Mouse (Mus musculus) MEL (cell line): ENCODE data around the gene Gpam. TPM values are rescaled to one million over a fixed set of nuclear protein-coding genes. Genes with fewer than 3 reads are reported as not detected.

Source experiments
- DNase-seq: peaks from one replicate; pipeline ENCODE4 v3.0.0; 2011; ENCODE audit warnings: low read depth, low spot score
- H3K27ac ChIP-seq: 2 replicates; pipeline ENCODE4 v1.5.1; 2012; ENCODE audit warnings: low read depth, mild to moderate bottlenecking, control low read depth, low read length, moderate library complexity; ENCODE audit not compliant: control insufficient read depth
- H3K27me3 ChIP-seq, 2 experiments: fragments of 150-350 bp in 1 of 2; sonication (generic) in 1 of 2; 2 replicates each; pipeline ENCODE4 v1.6.1; 2012; ENCODE audit warnings: low read length in 2 of 2, mild to moderate bottlenecking in 2 of 2, improper control_type of control experiment in 1 of 2, moderate library complexity in 1 of 2; ENCODE audit not compliant: insufficient read depth in 2 of 2, control insufficient read depth in 1 of 2
- H3K36me3 ChIP-seq, 2 experiments: 2 replicates each; pipeline ENCODE4 v1.6.1; 2012 to 2014; ENCODE audit warnings: low read length in 2 of 2, improper control_type of control experiment in 1 of 2, inconsistent platforms in 1 of 2, mild to moderate bottlenecking in 1 of 2; ENCODE audit not compliant: insufficient read depth in 2 of 2, control insufficient read depth in 1 of 2
- H3K4me1 ChIP-seq, 2 experiments: fragments of 150-350 bp in 1 of 2; sonication (generic) in 1 of 2; 2 replicates each; pipeline ENCODE4 v1.6.1; 2012; ENCODE audit warnings: low read length in 2 of 2, improper control_type of control experiment in 1 of 2, mild to moderate bottlenecking in 1 of 2; ENCODE audit not compliant: insufficient read depth in 2 of 2, control insufficient read depth in 1 of 2
- H3K4me3 ChIP-seq, 2 experiments: fragments of 150-350 bp in 1 of 2; sonication (generic) in 1 of 2; 2 replicates each; pipeline ENCODE4 v1.5.1; 2012; ENCODE audit warnings: low read depth in 2 of 2, low read length in 2 of 2, mild to moderate bottlenecking in 2 of 2, moderate library complexity in 2 of 2, control low read depth in 1 of 2, improper control_type of control experiment in 1 of 2; ENCODE audit not compliant: control insufficient read depth in 1 of 2, insufficient read depth in 1 of 2
- H3K79me2 ChIP-seq: 2 replicates; pipeline ENCODE4 v1.6.1; 2012; ENCODE audit warnings: mild to moderate bottlenecking, low read length, moderate library complexity; ENCODE audit not compliant: control insufficient read depth, poor library complexity, insufficient read depth
- H3K9ac ChIP-seq: 2 replicates; pipeline ENCODE4 v1.6.1; 2012; ENCODE audit warnings: low read depth, mild to moderate bottlenecking, control low read depth, low read length, moderate library complexity; ENCODE audit not compliant: control insufficient read depth, poor library complexity, severe bottlenecking
- H3K9me3 ChIP-seq: fragments of 150-350 bp; sonication (generic); replicated peaks from 2 replicates; pipeline ENCODE4 v1.6.1; 2012; ENCODE audit warnings: mild to moderate bottlenecking, low read length, improper control_type of control experiment, moderate library complexity; ENCODE audit not compliant: insufficient read depth
- BHLHE40 ChIP-seq: IDR thresholded peaks from 2 replicates; pipeline ENCODE4 v1.6.1; 2012; ENCODE audit warnings: low read depth, mild to moderate bottlenecking, inconsistent platforms, low read length, improper control_type of control experiment, borderline replicate concordance
- CTCF ChIP-seq, 3 experiments: IDR thresholded peaks in 2 of 3; conservative IDR thresholded peaks in 1 of 3; 2 replicates each; pipeline ENCODE4 v1.5.1; 2011 to 2012; ENCODE audit warnings: low read length in 3 of 3, low read depth in 2 of 3, mild to moderate bottlenecking in 2 of 3, improper control_type of control experiment in 1 of 3, inconsistent platforms in 1 of 3, mixed read lengths in 1 of 3, moderate library complexity in 1 of 3; ENCODE audit not compliant: control insufficient read depth in 1 of 3, insufficient read depth in 1 of 3, poor library complexity in 1 of 3, severe bottlenecking in 1 of 3
- E2F4 ChIP-seq: IDR thresholded peaks from 2 replicates; pipeline ENCODE4 v1.6.1; 2011; ENCODE audit warnings: low read depth, low read length, improper control_type of control experiment, borderline replicate concordance
- EP300 ChIP-seq, 2 experiments: IDR thresholded peaks; 2 replicates each; pipeline ENCODE4 v1.6.1; 2011; ENCODE audit warnings: improper control_type of control experiment in 2 of 2, low read length in 2 of 2, low read depth in 1 of 2, mild to moderate bottlenecking in 1 of 2
- ETS1 ChIP-seq: IDR thresholded peaks from 2 replicates; pipeline ENCODE4 v1.6.1; 2012; ENCODE audit warnings: low read depth, mild to moderate bottlenecking, inconsistent platforms, low read length, improper control_type of control experiment, moderate library complexity
- GATA1 ChIP-seq: IDR thresholded peaks from 2 replicates; pipeline ENCODE4 v1.6.1; 2011; ENCODE audit warnings: low read depth, low read length, improper control_type of control experiment
- HCFC1 ChIP-seq: IDR thresholded peaks from 2 replicates; pipeline ENCODE4 v1.6.1; 2012; ENCODE audit warnings: low read depth, mild to moderate bottlenecking, inconsistent platforms, low read length, improper control_type of control experiment, moderate library complexity
- JUND ChIP-seq: IDR thresholded peaks from 2 replicates; pipeline ENCODE4 v1.6.1; 2011; ENCODE audit warnings: low read depth, mild to moderate bottlenecking, improper control_type of control experiment, low read length
- KAT2A ChIP-seq: conservative IDR thresholded peaks from 2 replicates; pipeline ENCODE4 v1.6.1; 2012; ENCODE audit warnings: low read depth, low read length, improper control_type of control experiment, inconsistent platforms
- MAFK ChIP-seq: IDR thresholded peaks from 2 replicates; pipeline ENCODE4 v1.6.1; 2011; ENCODE audit warnings: low read depth, mild to moderate bottlenecking, low read length, improper control_type of control experiment, borderline replicate concordance
- MAX ChIP-seq: IDR thresholded peaks from 2 replicates; pipeline ENCODE4 v1.6.1; 2011; ENCODE audit warnings: low read length, improper control_type of control experiment
- MAZ ChIP-seq: IDR thresholded peaks from 2 replicates; pipeline ENCODE4 v1.6.1; 2012; ENCODE audit warnings: low read depth, mild to moderate bottlenecking, inconsistent platforms, low read length, improper control_type of control experiment
- MEF2A ChIP-seq: IDR thresholded peaks from 2 replicates; pipeline ENCODE4 v1.6.1; 2014; ENCODE audit warnings: low read depth, mild to moderate bottlenecking, inconsistent platforms, low read length, improper control_type of control experiment; ENCODE audit not compliant: poor library complexity, insufficient replicate concordance, severe bottlenecking; ENCODE audit errors: extremely low read depth
- MXI1 ChIP-seq: IDR thresholded peaks from 2 replicates; pipeline ENCODE4 v1.6.1; 2011; ENCODE audit warnings: mild to moderate bottlenecking, low read depth, low read length, improper control_type of control experiment
- MYB ChIP-seq: IDR thresholded peaks from 2 replicates; pipeline ENCODE4 v1.6.1; 2011; ENCODE audit warnings: mild to moderate bottlenecking, low read depth, low read length, improper control_type of control experiment
- MYC ChIP-seq: IDR thresholded peaks from 2 replicates; pipeline ENCODE4 v1.6.1; 2011; ENCODE audit warnings: low read depth, mild to moderate bottlenecking, low read length, improper control_type of control experiment, moderate library complexity
- NELFE ChIP-seq: IDR thresholded peaks from 2 replicates; pipeline ENCODE4 v1.6.1; 2011; ENCODE audit warnings: low read depth, low read length, improper control_type of control experiment
- POLR2AphosphoS2 ChIP-seq: IDR thresholded peaks from 2 replicates; pipeline ENCODE4 v1.6.1; 2011; ENCODE audit warnings: low read length, improper control_type of control experiment
- POLR2AphosphoS5 ChIP-seq: IDR thresholded peaks from 2 replicates; pipeline ENCODE4 v1.6.1; 2012; ENCODE audit warnings: low read depth, borderline replicate concordance, mild to moderate bottlenecking, inconsistent platforms, low read length, moderate library complexity, mixed read lengths
- RCOR1 ChIP-seq: IDR thresholded peaks from 2 replicates; pipeline ENCODE4 v1.6.1; 2012; ENCODE audit warnings: low read depth, mild to moderate bottlenecking, inconsistent platforms, low read length, improper control_type of control experiment
- TAL1 ChIP-seq: IDR thresholded peaks from 2 replicates; pipeline ENCODE4 v1.6.1; 2012; ENCODE audit warnings: mild to moderate bottlenecking, inconsistent platforms, low read length, moderate library complexity, mixed read lengths
- TBP ChIP-seq: IDR thresholded peaks from 2 replicates; pipeline ENCODE4 v1.8.0; 2011; ENCODE audit warnings: low read depth, low read length, improper control_type of control experiment
- TCF12 ChIP-seq: IDR thresholded peaks from 2 replicates; pipeline ENCODE4 v1.6.1; 2014; ENCODE audit warnings: low read depth, mild to moderate bottlenecking, inconsistent platforms, low read length, improper control_type of control experiment, moderate library complexity
- UBTF ChIP-seq: IDR thresholded peaks from 2 replicates; pipeline ENCODE4 v1.6.1; 2012; ENCODE audit warnings: low read depth, mild to moderate bottlenecking, inconsistent platforms, low read length, improper control_type of control experiment, moderate library complexity, borderline replicate concordance; ENCODE audit not compliant: insufficient read depth
- USF1 ChIP-seq: IDR thresholded peaks from 2 replicates; pipeline ENCODE4 v1.6.1; 2014; ENCODE audit warnings: low read depth, mild to moderate bottlenecking, inconsistent platforms, low read length, improper control_type of control experiment, moderate library complexity
- USF2 ChIP-seq, 2 experiments: IDR thresholded peaks; 2 replicates each; pipeline ENCODE4 v1.6.1; 2011 to 2012; ENCODE audit warnings: improper control_type of control experiment in 2 of 2, low read length in 2 of 2, borderline replicate concordance in 1 of 2, inconsistent platforms in 1 of 2, low read depth in 1 of 2, mild to moderate bottlenecking in 1 of 2; ENCODE audit not compliant: insufficient read depth in 1 of 2
- ZKSCAN1 ChIP-seq: IDR thresholded peaks from 2 replicates; pipeline ENCODE4 v1.6.1; 2012; ENCODE audit warnings: low read depth, mild to moderate bottlenecking, inconsistent platforms, low read length, improper control_type of control experiment, moderate library complexity
- ZMIZ1 ChIP-seq: IDR thresholded peaks from 2 replicates; pipeline ENCODE4 v1.6.1; 2012; ENCODE audit warnings: low read depth, mild to moderate bottlenecking, inconsistent platforms, low read length, improper control_type of control experiment, moderate library complexity
- ZNF384 ChIP-seq: IDR thresholded peaks from 2 replicates; pipeline ENCODE4 v1.6.1; 2012; ENCODE audit warnings: low read depth, mild to moderate bottlenecking, inconsistent platforms, low read length, improper control_type of control experiment
- polyA plus RNA-seq, 2 experiments: library from polyadenylated mRNA; stranded (reverse) in 1 of 2; unstranded in 1 of 2; fragments of >175 nt in 1 of 2; fragments of >200 nt in 1 of 2; gene quantifications; 2 replicates each; pipeline versions ENCODE4 v1.2.1 to v1.2.4; 2012; ENCODE audit warnings: low replicate concordance in 2 of 2, low read depth in 1 of 2; ENCODE audit not compliant: insufficient read length in 2 of 2, insufficient read depth in 1 of 2, missing spikeins in 1 of 2
- total RNA-seq: library from RNA; depleted of rRNA; stranded (reverse); fragments of 300-350 nt; gene quantifications from 2 replicates; pipeline ENCODE4 v1.2.3, GENCODE M21; 2012

Gene Gpam
- total and polyA plus RNA-seq, 3 experiments: 26.2 to 327 (median 37.1) TPM

DNA sequence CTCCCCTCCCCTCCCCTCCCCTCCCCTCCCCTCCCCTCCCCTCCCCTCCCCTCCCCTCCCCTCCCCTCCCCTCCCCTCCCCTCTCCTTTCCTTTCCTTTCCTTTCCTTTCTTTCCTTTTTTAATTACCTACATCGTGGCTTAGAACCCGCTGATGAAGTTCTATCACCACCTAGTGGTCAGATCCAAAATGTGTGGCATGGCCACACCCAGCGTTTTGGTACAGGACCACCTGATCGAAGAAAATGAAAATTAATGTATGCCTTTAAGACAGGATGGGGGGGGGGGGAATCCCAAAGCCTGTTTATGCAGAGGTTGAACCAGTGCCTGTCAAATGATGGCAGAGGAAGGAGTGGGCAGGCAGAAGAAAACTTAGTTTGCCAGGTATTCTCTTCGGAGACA, 65.1 kb downstream of the Gpam start (continued):
- 0 out of 2 replicates have a peak, but pooled peaks have one; percentile 25 for TF ChIP-seq NELFE
- peak; percentile 81 for TF ChIP-seq MYC
- TF ChIP-seq ZMIZ1: no peak
- 0 out of 2 replicates have a peak, but pooled peaks have one; percentile 15 for TF ChIP-seq ETS1
- peak; percentile 77; the same call in 1 of the 2 replicates for TF ChIP-seq MAZ
- no peak for TF ChIP-seq KAT2A
- TF ChIP-seq JUND: no peak
- TF ChIP-seq HCFC1: no peak
- no peak for TF ChIP-seq UBTF
- TF ChIP-seq TCF12: no peak
- TF ChIP-seq POLR2AphosphoS5: no peak
- TF ChIP-seq MAX: peak; percentile 77
- TF ChIP-seq MEF2A: no peak
- 0 out of 2 replicates have a peak, but pooled peaks have one; percentile 37 for TF ChIP-seq BHLHE40
- no peak for TF ChIP-seq MYB
- TF ChIP-seq TBP: no peak
- no peak for TF ChIP-seq GATA1
- TF ChIP-seq POLR2AphosphoS2: no peak
- TF ChIP-seq EP300 (IDR thresholded peaks at IDR 0.05; ENCODE audit: low read depth in 1 of 2, low read length in 2 of 2): no peak
- TF ChIP-seq TAL1: no peak

DNA sequence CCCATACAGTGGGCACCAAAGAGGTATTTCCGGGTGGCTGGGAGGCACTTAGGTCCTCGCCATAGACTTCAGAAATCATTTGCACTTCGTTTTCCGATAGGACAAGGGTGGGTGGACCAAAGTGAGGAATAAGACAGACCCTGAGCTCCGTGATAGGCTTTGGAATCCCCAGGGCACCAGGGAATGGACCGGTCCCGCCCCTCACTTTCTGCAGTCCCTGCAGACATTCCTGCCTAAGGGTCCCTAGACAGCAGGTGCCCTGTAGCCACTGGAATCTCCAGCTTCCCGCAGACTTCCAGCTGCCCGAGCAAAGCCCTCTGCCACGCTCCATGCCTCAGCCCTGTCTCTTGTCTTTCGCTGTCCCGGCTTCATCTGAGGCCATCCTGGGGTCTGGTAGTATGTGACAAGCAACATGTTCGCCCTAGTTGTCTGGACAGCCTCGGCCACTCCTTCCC, 65.6 kb downstream of the Gpam start:
- TF ChIP-seq MEF2A: no peak
- no peak for TF ChIP-seq POLR2AphosphoS2
- no peak for TF ChIP-seq CTCF (IDR thresholded peaks at IDR 0.05 in 2 of 3, conservative IDR thresholded peaks at IDR 0.05 in 1 of 3; ENCODE audit: control insufficient read depth in 1 of 3, insufficient read depth in 1 of 3, low read depth in 2 of 3, low read length in 3 of 3, poor library complexity in 1 of 3, severe bottlenecking in 1 of 3)
- no peak for TF ChIP-seq ZNF384
- no peak for TF ChIP-seq RCOR1
- TF ChIP-seq ZMIZ1: no peak
- TF ChIP-seq USF1: no peak
- TF ChIP-seq MXI1: no peak
- TF ChIP-seq TAL1: no peak
- no peak for TF ChIP-seq ZKSCAN1
- TF ChIP-seq HCFC1: no peak
- TF ChIP-seq POLR2AphosphoS5: no peak
- no peak for TF ChIP-seq BHLHE40
- TF ChIP-seq USF2 (IDR thresholded peaks at IDR 0.05; ENCODE audit: borderline replicate concordance in 1 of 2, insufficient read depth in 1 of 2, low read depth in 1 of 2, low read length in 2 of 2): no peak
- no peak for TF ChIP-seq MAFK
- TF ChIP-seq MAX: no peak
- no peak for TF ChIP-seq E2F4
- Histone ChIP-seq H3K9me3 (no peaks in the 10 kb centered on the region), H3K79me2 (no peaks in the 10 kb centered on the region), H3K9ac (no peak overlapping the region), H3K4me3 (no peak overlapping the region), H3K27ac (no peak overlapping the region), H3K36me3 (no peaks in the 10 kb centered on the region), H3K27me3 (no peaks in the 10 kb centered on the region), H3K4me1 (0 out of 4 replicates have a peak, but pooled peaks cover 0 to 8% of the 10 kb centered on the region in 2 experiments)
- no peak for DNase-seq
